Mouse (Mus musculus): ENCODE measurements around the gene Gtf2f2. TPM values are rescaled to one million over a fixed set of nuclear protein-coding genes. Genes with fewer than 3 reads are reported as not detected.

The Gtf2f2 gene
- polyA plus RNA-seq, 1 experiment from 2014 or later, result 16.1 TPM

- Histone ChIP-seq H3K27ac (ENCODE audit: low read depth) (no peak overlapping the region), H3K9me3 (ENCODE audit: low read length) (no peaks in the 10 kb centered on the region), H3K4me3 (ENCODE audit: low read depth, low read length) (no peak overlapping the region), H3K4me2 (ENCODE audit: low read depth, low read length) (no peak overlapping the region), H3K36me3 (replicated peaks; ENCODE audit: insufficient read depth, low read length) (no peaks in the 10 kb centered on the region), H3K9ac (replicated peaks) (no peak overlapping the region), H3K4me1 (ENCODE audit: insufficient read depth) (no peaks in the 10 kb centered on the region), H3K27me3 (ENCODE audit: insufficient read depth, low read length) (no peaks in the 10 kb centered on the region)
- 66% methylated on average over 7 of the region's 7 CpGs for WGBS (ENCODE audit: insufficient replicate concordance)
- ATAC-seq (no peak), DNase-seq (no peak)
- TF ChIP-seq EP300 (IDR thresholded peaks at IDR 0.05; ENCODE audit: low read depth) (no peak), CTCF (IDR thresholded peaks at IDR 0.05; ENCODE audit: low read depth) (no peak)
Measured at GRCm38 (mm10) chr14:76020927-76021719, 10.5 kb upstream of the Gtf2f2 start.

GRCm38 (mm10) chr14:76020259-76020785 lies 9.7 kb upstream of the Gtf2f2 start:
- no peak overlapping the region for H3K4me3 ChIP-seq (ENCODE audit: low read depth, low read length)
- H3K4me2 ChIP-seq (ENCODE audit: low read depth, low read length), result no peak overlapping the region
- H3K27ac ChIP-seq (ENCODE audit: low read depth), result no peak overlapping the region
- no peaks in the 10 kb centered on the region for H3K4me1 ChIP-seq (ENCODE audit: insufficient read depth)
- TF ChIP-seq EP300 (IDR thresholded peaks at IDR 0.05; ENCODE audit: low read depth), result no peak
- no peak for TF ChIP-seq CTCF (IDR thresholded peaks at IDR 0.05; ENCODE audit: low read depth)
- DNase-seq (no peak), ATAC-seq (no peak)
- no peaks in the 10 kb centered on the region for H3K9me3 ChIP-seq (ENCODE audit: low read length)
- H3K9ac ChIP-seq (replicated peaks), result no peak overlapping the region
- no peaks in the 10 kb centered on the region for H3K36me3 ChIP-seq (replicated peaks; ENCODE audit: insufficient read depth, low read length)
- H3K27me3 ChIP-seq (ENCODE audit: insufficient read depth, low read length), result no peaks in the 10 kb centered on the region
- 78% methylated on average over 5 of the region's 5 CpGs for WGBS (ENCODE audit: insufficient replicate concordance)

- no peak overlapping the region for H3K9ac ChIP-seq (replicated peaks)
- TF ChIP-seq EP300 (IDR thresholded peaks at IDR 0.05; ENCODE audit: low read depth), result no peak
- no peak for TF ChIP-seq CTCF (IDR thresholded peaks at IDR 0.05; ENCODE audit: low read depth)
- H3K9me3 ChIP-seq (ENCODE audit: low read length), result no peaks in the 10 kb centered on the region
- H3K4me1 ChIP-seq (ENCODE audit: insufficient read depth), result no peaks in the 10 kb centered on the region
- DNase-seq, result no peak
- no peak overlapping the region for H3K27ac ChIP-seq (ENCODE audit: low read depth)
- H3K36me3 ChIP-seq (replicated peaks; ENCODE audit: insufficient read depth, low read length), result no peaks in the 10 kb centered on the region
- H3K27me3 ChIP-seq (ENCODE audit: insufficient read depth, low read length), result no peaks in the 10 kb centered on the region
- ATAC-seq, result no peak
- 83% methylated on average over 10 of the region's 10 CpGs for WGBS (ENCODE audit: insufficient replicate concordance)
- no peak overlapping the region for H3K4me2 ChIP-seq (ENCODE audit: low read depth, low read length)
- H3K4me3 ChIP-seq (ENCODE audit: low read depth, low read length), result no peak overlapping the region
Measured at GRCm38 (mm10) chr14:76017785-76018490, 7.3 kb upstream of the Gtf2f2 start.

GRCm38 (mm10) chr14:76014331-76014730 lies 3.7 kb upstream of the Gtf2f2 start:
- no peaks in the 10 kb centered on the region for H3K36me3 ChIP-seq (replicated peaks; ENCODE audit: insufficient read depth, low read length)
- peaks cover 11% of the 10 kb centered on the region for H3K4me1 ChIP-seq (ENCODE audit: insufficient read depth)
- no peak overlapping the region for H3K27ac ChIP-seq (ENCODE audit: low read depth)
- H3K27me3 ChIP-seq (ENCODE audit: insufficient read depth, low read length), result no peaks in the 10 kb centered on the region
- H3K4me2 ChIP-seq (ENCODE audit: low read depth, low read length), result no peak overlapping the region
- no peak for DNase-seq
- no peak overlapping the region for H3K4me3 ChIP-seq (ENCODE audit: low read depth, low read length)
- no peak overlapping the region for H3K9ac ChIP-seq (replicated peaks)
- no peak for TF ChIP-seq EP300 (IDR thresholded peaks at IDR 0.05; ENCODE audit: low read depth)
- no peak for TF ChIP-seq CTCF (IDR thresholded peaks at IDR 0.05; ENCODE audit: low read depth)
- ATAC-seq, result no peak
- WGBS (ENCODE audit: insufficient replicate concordance), result 48% methylated on average over 2 of the region's 2 CpGs
- H3K9me3 ChIP-seq (ENCODE audit: low read length), result no peaks in the 10 kb centered on the region

- WGBS (ENCODE audit: insufficient replicate concordance), result 31% methylated on average over 7 of the region's 7 CpGs
- Histone ChIP-seq H3K9me3 (ENCODE audit: low read length) (no peaks in the 10 kb centered on the region), H3K4me3 (ENCODE audit: low read depth, low read length) (peak overlapping the region; percentile 77), H3K4me1 (ENCODE audit: insufficient read depth) (peaks cover 21% of the 10 kb centered on the region), H3K27ac (ENCODE audit: low read depth) (no peak overlapping the region), H3K27me3 (ENCODE audit: insufficient read depth, low read length) (no peaks in the 10 kb centered on the region), H3K36me3 (replicated peaks; ENCODE audit: insufficient read depth, low read length) (no peaks in the 10 kb centered on the region; the same call in 1 of the 2 replicates), H3K4me2 (ENCODE audit: low read depth, low read length) (peak overlapping the region; percentile 85), H3K9ac (replicated peaks) (peak overlapping the region; percentile 84)
- TF ChIP-seq EP300 (IDR thresholded peaks at IDR 0.05; ENCODE audit: low read depth) (no peak), CTCF (IDR thresholded peaks at IDR 0.05; ENCODE audit: low read depth) (no peak)
- no peak for DNase-seq
- no peak for ATAC-seq
Measured at GRCm38 (mm10) chr14:76011062-76011457, 395 bp upstream of the Gtf2f2 start.

- peak overlapping the region; percentile 84 for H3K9ac ChIP-seq (replicated peaks)
Measured at GRCm38 (mm10) chr14:76009185-76009584, 1.5 kb downstream of the Gtf2f2 start.

More at GRCm38 (mm10) chr14:76009185-76009584, 1.5 kb downstream of the Gtf2f2 start:
- Histone ChIP-seq H3K4me1 (ENCODE audit: insufficient read depth) (peaks cover 21% of the 10 kb centered on the region), H3K4me3 (ENCODE audit: low read depth, low read length) (peak overlapping the region; percentile 77), H3K9me3 (ENCODE audit: low read length) (no peaks in the 10 kb centered on the region), H3K4me2 (ENCODE audit: low read depth, low read length) (peak overlapping the region; percentile 85), H3K36me3 (replicated peaks; ENCODE audit: insufficient read depth, low read length) (no peaks in the 10 kb centered on the region; the same call in 1 of the 2 replicates), H3K27me3 (ENCODE audit: insufficient read depth, low read length) (no peaks in the 10 kb centered on the region), H3K27ac (ENCODE audit: low read depth) (no peak overlapping the region)
- TF ChIP-seq CTCF (IDR thresholded peaks at IDR 0.05; ENCODE audit: low read depth) (no peak), EP300 (IDR thresholded peaks at IDR 0.05; ENCODE audit: low read depth) (no peak)
- ATAC-seq, result no peak
- WGBS (ENCODE audit: insufficient replicate concordance), result 80% methylated on average over 5 of the region's 5 CpGs
- no peak for DNase-seq

Measured in liver, postnatal 0 days (tissue).